Mouse (Mus musculus) G1E (cell line): ENCODE data around the gene Slc28a2.

ENCODE experiments used
- CTCF ChIP-seq: IDR thresholded peaks from 2 replicates; pipeline ENCODE4 v1.5.1; 2012; ENCODE audit warnings: low read depth, low read length, inconsistent platforms, mixed read lengths
- POLR2AphosphoS5 ChIP-seq: IDR thresholded peaks from 2 replicates; pipeline ENCODE4 v1.6.1; 2012; ENCODE audit warnings: low read depth, low read length, inconsistent platforms; ENCODE audit not compliant: insufficient replicate concordance
- TAL1 ChIP-seq: conservative IDR thresholded peaks from 2 replicates; pipeline ENCODE4 v1.6.1; 2012; ENCODE audit warnings: low read depth, low read length, inconsistent platforms, mixed read lengths

DNA sequence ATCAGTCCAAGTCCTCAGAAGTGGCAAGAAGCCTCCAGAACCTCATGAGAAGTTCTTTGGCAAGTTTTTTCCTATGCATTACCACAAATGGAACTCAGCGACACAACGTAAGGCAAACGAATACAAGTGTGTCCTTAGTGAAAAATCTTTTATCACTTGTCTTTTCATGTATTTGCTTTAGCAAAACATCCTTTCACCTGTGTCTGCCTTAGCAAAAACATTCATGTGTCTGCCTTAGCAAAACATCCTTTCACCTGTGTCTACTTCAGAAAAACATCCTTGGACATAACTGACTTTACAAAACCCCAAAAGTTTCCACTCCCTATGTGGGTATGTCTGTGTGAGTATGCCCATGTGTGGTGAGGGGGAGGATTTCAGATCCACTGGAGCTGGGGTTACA lies 42.9 kb downstream of the Slc28a2 start:
- TF ChIP-seq CTCF (no peak), TAL1 (no peak), POLR2AphosphoS5 (no peak)
